Mouse (Mus musculus) ES-Bruce4 (cell line): ENCODE measurements around the gene Kcnk1.

Experiments
- CTCF ChIP-seq: IDR thresholded peaks from one replicate; pipeline ENCODE4 v1.8.1; 2011; ENCODE audit warnings: low read depth, low read length
- EP300 ChIP-seq: IDR thresholded peaks from 2 replicates; pipeline ENCODE4 v1.6.1; 2011; ENCODE audit warnings: low read depth, low read length; ENCODE audit not compliant: insufficient read depth
- POLR2A ChIP-seq: IDR thresholded peaks from one replicate; pipeline ENCODE4 v1.8.1; 2011; ENCODE audit warnings: low read length; ENCODE audit not compliant: insufficient read depth

- TF ChIP-seq CTCF = no peak
- no peak for TF ChIP-seq EP300
- no peak for TF ChIP-seq POLR2A
Observed at GRCm38 (mm10) chr8:126028941-126029340, 34.0 kb downstream of the Kcnk1 start.
